Mouse (Mus musculus) lung, postnatal 36 days (tissue): ENCODE results near the gene Myo10.

Experiments
- DNase-seq: peaks from one replicate; pipeline ENCODE4 v3.0.0; 2022; ENCODE audit warnings: mixed read lengths

Gene Myo10

GRCm38 (mm10) chr15:25769524-25770255 is 147.4 kb downstream of the Myo10 start:
- no peak for DNase-seq

GRCm38 (mm10) chr15:25771782-25772181 is 149.5 kb downstream of the Myo10 start:
- no peak for DNase-seq

- DNase-seq, result peak; percentile 58
These were observed 151.6 kb downstream of the Myo10 start for GRCm38 (mm10) chr15:25773711-25774513.

- no peak for DNase-seq
These were observed 156.6 kb downstream of the Myo10 start for GRCm38 (mm10) chr15:25778937-25779336.

- DNase-seq, result no peak
These were observed 157.3 kb downstream of the Myo10 start for GRCm38 (mm10) chr15:25779522-25780191.

- DNase-seq, result no peak
These were observed 158.7 kb downstream of the Myo10 start for GRCm38 (mm10) chr15:25781053-25781452.

- DNase-seq, result no peak
These were observed 163.4 kb downstream of the Myo10 start for GRCm38 (mm10) chr15:25785456-25786390.

GRCm38 (mm10) chr15:25787406-25787805 is 165.1 kb downstream of the Myo10 start:
- no peak for DNase-seq

- no peak for DNase-seq
These were observed 165.6 kb downstream of the Myo10 start for GRCm38 (mm10) chr15:25787965-25788364.

GRCm38 (mm10) chr15:25788565-25788964 is 166.2 kb downstream of the Myo10 start:
- DNase-seq, result no peak

- no peak for DNase-seq
These were observed 166.9 kb downstream of the Myo10 start for GRCm38 (mm10) chr15:25789241-25789640.

- DNase-seq, result peak; percentile 40
These were observed 169.5 kb downstream of the Myo10 start for GRCm38 (mm10) chr15:25791660-25792353.

- no peak for DNase-seq
These were observed 171.8 kb downstream of the Myo10 start for GRCm38 (mm10) chr15:25794123-25794522.

GRCm38 (mm10) chr15:25795496-25795895 is 173.2 kb downstream of the Myo10 start:
- no peak for DNase-seq

- DNase-seq, result peak; percentile 59
These were observed 174.0 kb downstream of the Myo10 start for GRCm38 (mm10) chr15:25796353-25796752.

GRCm38 (mm10) chr15:25797179-25797578 is 174.9 kb downstream of the Myo10 start:
- DNase-seq, result no peak

GRCm38 (mm10) chr15:25797888-25798287 is 175.6 kb downstream of the Myo10 start:
- no peak for DNase-seq

GRCm38 (mm10) chr15:25801726-25802125 is 179.4 kb downstream of the Myo10 start:
- DNase-seq, result no peak

- no peak for DNase-seq
These were observed 179.9 kb downstream of the Myo10 start for GRCm38 (mm10) chr15:25802194-25802593.

- DNase-seq, result no peak
These were observed 180.8 kb downstream of the Myo10 start for GRCm38 (mm10) chr15:25803111-25803510.

- DNase-seq, result peak; percentile 82
These were observed 183.2 kb downstream of the Myo10 start for GRCm38 (mm10) chr15:25805336-25806110.
